Mouse (Mus musculus): Measurements from ENCODE around the gene Gnpat.
"Not testable (repeated sequence)": the region's sequence is repeated elsewhere in the genome, so short reads cannot be mapped to it uniquely, and the experiment has no call there.

The Gnpat gene

DNA sequence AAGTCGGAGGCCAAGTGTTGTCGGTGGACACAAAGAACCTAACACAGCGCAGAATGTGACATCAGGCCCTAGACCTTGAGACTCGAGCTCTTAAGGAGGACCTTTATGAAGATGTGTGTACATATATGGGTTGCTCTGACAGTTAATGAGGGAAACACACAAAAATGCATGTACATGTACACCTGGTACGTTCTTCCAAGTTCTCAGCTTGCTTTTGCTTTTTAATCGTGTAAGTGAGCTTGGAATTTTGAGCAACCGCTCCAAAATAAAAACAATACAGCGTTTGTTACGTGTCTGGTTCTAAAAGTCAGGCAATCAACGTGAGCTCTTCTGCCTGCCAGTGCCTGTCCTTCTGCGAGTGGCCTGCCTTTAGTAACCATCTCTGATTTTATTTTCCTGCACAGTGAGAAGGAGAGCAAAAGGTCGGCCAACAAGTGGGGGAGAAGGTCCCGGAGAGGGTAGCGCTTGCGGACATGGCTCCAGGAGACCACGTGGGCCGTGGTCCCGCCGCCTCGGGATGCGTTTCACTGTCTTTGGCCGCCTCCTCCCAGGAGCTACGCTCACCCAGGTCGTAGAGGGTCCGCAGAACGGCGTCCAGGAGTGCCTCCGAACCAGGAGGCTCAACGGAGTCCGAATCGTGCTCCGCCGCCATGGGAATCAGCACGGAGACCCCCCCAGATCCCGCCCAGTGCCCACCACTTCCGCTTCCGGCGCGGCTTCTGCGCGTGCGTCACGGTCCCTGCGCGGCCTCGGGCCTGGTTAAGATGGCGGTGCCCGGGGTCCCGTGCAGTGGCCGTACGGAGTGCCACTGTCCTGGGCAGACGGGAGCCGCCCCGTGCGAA lies at the start of gene Gnpat, which contains the start of gene 2810004N23Rik:
Gene Gnpat (plus strand): TSS at position 713 of the 842 bp plus-strand sequence.
Gene 2810004N23Rik (minus strand): TSS at position 800 of the 842 bp plus-strand sequence.
- DNase-seq, result peak; percentile 95 to 96

DNA sequence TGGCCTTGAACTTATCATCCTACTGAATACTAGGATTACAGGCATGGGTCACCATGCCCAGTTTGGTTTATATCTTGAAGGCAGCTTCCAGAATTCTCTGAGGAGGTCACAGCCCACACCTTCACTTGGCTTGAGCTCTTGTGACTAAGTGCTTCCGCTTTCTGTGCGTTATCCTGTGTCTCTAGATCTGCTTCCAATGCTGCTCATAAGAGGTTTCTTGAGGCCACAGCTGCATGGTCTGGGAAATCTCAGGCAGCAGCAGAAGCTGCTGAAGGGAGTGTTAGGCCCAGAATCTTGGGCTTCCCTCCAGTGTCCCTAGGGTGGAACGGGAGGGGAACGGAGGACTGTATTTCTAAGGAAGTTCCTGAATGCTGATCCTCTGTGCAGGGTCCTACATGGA lies 49.5 kb upstream of the Gnpat start:
- DNase-seq, result no peak

- peak; percentile 47 to 59 for DNase-seq
Measured at GRCm38 (mm10) chr8:124815870-124816269, 47.0 kb upstream of the Gnpat start.

- no peak for DNase-seq
Measured at GRCm38 (mm10) chr8:124816866-124817265, 46.0 kb upstream of the Gnpat start.

GRCm38 (mm10) chr8:124817361-124817760 lies 45.5 kb upstream of the Gnpat start:
- DNase-seq, result peak in 1 of 2 experiments; percentile 42

GRCm38 (mm10) chr8:124819612-124820115 lies 43.2 kb upstream of the Gnpat start:
- DNase-seq, result no peak

DNA sequence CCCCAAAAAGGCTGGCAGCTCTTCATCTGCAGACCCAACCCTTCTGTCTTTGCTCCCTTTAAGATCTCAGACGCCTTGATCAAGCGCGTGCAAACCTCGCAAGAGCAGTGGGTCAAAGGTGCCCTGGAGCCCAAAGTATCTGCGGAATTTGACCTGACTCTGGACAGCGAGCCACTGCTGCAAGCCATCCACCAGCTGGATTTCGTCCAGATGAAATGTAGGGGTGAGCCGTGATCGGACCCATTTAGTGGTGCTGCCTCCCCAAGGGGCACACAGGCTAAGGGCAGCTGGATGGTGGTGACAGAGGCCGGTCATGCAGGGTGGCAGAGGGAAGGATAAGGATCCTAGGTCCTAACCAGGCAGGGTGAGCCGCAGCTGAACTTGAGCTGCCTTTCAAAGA lies 42.7 kb upstream of the Gnpat start:
- DNase-seq, result no peak

GRCm38 (mm10) chr8:124823497-124823896 lies 39.3 kb upstream of the Gnpat start:
- DNase-seq, result no peak

- DNase-seq, result peak; percentile 38
Measured at GRCm38 (mm10) chr8:124826658-124827057, 36.2 kb upstream of the Gnpat start.

- peak; percentile 85 to 86 for DNase-seq
Measured at GRCm38 (mm10) chr8:124827387-124827786, 35.4 kb upstream of the Gnpat start.

GRCm38 (mm10) chr8:124828561-124829240 lies 34.1 kb upstream of the Gnpat start:
- peak; percentile 52 to 61 for DNase-seq

DNA sequence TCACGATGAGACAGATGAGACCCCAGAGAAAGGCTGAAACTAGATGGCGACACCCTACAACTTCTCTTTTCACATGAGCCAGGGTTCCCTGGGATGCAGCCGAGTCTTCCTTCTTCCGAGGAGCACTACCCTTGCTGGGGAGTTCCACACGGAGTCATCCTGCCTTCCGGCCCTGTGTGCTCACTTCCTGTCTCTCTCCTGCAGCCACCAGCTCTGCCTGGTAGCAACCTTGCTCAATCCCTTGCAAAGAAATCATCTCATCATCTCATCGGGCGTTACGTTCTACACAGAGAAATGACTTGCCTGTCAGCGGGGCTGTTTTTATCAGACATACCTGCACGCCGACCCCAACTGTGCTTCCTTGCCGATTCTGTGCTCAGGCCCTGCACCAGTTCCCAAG lies 32.8 kb upstream of the Gnpat start:
- no peak for DNase-seq

DNA sequence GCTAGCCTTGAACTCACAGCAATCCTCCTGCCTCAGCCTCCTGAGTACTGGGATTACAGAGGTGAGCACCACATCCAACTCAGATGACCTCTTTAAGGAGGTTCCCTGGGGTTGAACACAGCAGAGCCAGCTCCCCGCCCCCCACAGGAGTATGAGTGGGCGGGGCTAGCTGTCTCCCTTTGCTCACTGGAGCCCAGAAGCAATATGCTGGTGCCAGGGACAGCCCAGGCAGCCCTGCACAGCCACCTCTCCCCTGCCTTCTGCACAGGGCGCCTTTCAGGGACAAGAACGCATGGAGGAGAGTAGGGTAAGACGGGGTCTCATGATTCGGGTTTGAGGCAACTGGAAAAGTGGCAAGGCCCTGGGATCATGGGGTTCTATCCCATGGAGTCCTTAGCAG lies 31.3 kb upstream of the Gnpat start:
- DNase-seq, result no peak

- no peak for DNase-seq
Measured at GRCm38 (mm10) chr8:124831941-124832340, 30.9 kb upstream of the Gnpat start.

- no peak for DNase-seq
Measured at GRCm38 (mm10) chr8:124833430-124834205, 29.2 kb upstream of the Gnpat start.

DNA sequence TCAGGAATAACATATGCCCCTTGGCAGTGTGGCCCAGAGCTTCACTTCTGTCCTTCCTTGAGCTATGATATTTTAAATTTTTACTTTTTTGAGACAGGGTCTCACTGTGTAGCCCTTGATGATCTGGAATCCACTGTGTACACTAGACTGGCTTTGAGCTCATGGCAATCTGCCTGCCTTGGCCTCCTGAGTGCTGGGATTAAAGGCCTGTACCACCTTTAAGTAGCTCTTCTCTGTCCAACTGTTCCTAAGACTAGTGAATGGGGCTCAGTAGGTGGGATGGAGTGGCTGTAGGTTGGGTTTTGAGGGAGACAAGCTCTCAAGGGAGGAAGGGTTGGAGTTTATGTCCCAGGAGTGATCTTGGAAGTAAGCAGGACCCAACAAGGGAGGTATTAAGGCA lies 27.0 kb upstream of the Gnpat start:
- no peak for DNase-seq

DNA sequence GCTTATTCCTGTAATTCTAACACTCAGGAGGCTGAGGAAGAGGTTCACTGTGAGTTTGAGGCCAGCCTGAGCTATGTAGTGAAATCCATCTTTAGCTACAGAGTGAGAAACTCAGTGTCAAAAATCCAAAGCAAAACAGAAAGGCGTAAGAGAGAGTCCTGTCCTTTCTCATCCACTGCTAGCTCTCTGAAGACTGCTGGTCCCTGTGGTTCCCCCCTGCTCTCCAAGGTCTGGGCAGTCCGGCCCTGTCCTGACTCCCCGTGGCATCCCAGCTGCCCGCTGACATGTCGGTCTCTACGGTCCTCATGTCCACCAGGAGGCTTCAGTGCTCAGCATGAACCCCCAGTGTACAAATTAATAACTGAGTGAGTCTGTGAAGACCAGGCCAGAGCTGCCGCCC lies 26.6 kb upstream of the Gnpat start:
- no peak for DNase-seq

- no peak for DNase-seq
Measured at GRCm38 (mm10) chr8:124836907-124837306, 25.9 kb upstream of the Gnpat start.

- no peak for DNase-seq
Measured at GRCm38 (mm10) chr8:124837956-124838355, 24.9 kb upstream of the Gnpat start.

DNA sequence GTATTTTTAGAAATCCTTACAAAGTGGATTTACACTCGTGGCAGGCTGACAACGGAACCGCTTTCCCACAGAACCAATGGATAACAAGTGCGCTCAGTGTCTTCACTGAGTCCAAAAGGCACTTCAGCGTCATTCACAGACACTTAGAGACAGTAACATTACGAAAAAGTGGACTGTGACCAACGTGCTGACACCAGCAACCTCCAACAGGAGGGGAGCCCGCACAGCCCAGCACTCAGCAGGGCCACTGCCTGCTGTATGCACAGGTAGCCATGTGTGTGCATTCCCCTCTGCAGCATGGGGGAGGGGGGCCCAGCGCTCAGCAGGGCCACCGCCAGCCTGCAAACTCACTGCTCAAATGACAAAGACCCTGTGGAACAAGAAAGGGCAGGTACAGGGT lies 23.5 kb upstream of the Gnpat start:
- no peak for DNase-seq

- no peak for DNase-seq
Measured at GRCm38 (mm10) chr8:124840900-124841299, 21.9 kb upstream of the Gnpat start.

DNA sequence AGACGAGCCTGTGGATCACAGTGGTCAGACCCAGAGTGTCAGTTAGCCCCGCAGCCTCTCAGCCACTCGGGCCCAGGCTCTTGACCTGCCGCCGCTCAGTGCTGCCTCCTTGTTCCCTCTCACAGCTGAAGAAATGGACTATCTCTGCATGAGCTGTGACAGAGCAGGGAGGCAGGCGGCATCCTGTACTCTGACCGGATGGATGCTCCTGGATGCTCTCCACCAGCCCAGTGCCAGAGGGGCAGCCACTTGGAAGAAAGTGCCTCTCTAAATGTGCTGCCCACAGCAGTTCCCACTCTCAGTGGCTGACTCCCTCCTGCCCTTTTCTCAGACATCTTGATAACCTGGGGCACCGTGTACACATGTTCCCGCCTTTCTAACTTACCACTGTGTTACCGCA lies 21.1 kb upstream of the Gnpat start:
- peak; percentile 50 to 57 for DNase-seq

DNA sequence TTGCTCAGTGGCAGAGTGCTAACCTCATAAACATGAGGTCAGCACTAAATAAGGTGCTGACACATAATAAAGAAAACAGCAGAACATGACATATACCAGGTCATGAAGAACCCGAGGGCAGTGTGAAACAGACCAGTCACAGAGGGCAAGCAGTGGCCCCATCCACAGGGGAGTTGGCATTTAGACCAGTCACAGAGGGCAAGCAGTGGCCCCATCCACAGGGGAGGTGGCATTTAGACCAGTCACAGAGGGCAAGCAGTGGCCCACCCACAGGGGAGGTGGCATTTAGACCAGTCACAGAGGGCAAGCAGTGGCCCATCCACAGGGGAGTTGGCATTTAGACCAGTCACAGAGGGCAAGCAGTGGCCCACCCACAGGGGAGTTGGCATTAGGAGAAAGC lies 19.9 kb upstream of the Gnpat start:
- DNase-seq, result not testable (repeated sequence)
